Comparison of ENCODE assay signal across 15 mouse cellular contexts in genomic region chr7:16551581-16551980, GRCm38 (mm10).
DNase-seq lines count a peak whose midpoint lies in the region.
"Had no signal": no experiment of that assay in that cellular context is flagged by ENCODE, and none has a peak within 500 bp of the region (broad histone marks: within the 10 kb centered on the region; RNA-seq: fewer than 3 reads in every experiment).

No protein-coding gene starts in this region.

- peak; percentile 42 to 78 for DNase-seq in adrenal gland, adult (ENCODE audit: inconsistent age in 2 of 2, low spot score in 1 of 2)
- no peak for DNase-seq in adrenal gland, adult 8-10 months
- DNase-seq in adrenal gland, adult 2 months = peak; percentile 51
- DNase-seq in adrenal gland, postnatal 25 days = no peak
- DNase-seq: adrenal gland, postnatal 10 days; adrenal gland, postnatal 14 days; adrenal gland, postnatal 36 days; B cell, adult 2 months; cerebellum, adult 11 months; cerebellum, adult 11-12 months; cerebellum, adult 18-20 months; cerebellum, adult 2 months; cerebellum, adult 8-10 months; cerebellum, adult 9-10 months; cerebellum, adult 9-11 months had no signal

Comparison
In these comparisons a context has a peak if more than half of its experiments do, and no peak if none do; other contexts are left out.
1. DNase-seq: peak in adrenal gland, adult (2 of 2) and adrenal gland, adult 2 months (single experiment); none in adrenal gland, adult 8-10 months (single experiment) and adrenal gland, postnatal 25 days (single experiment).